Mouse (Mus musculus) fat pad, adult 2 months (tissue): Measurements from ENCODE around the gene Gm10324.
"Not testable (repeated sequence)": the region's sequence is repeated elsewhere in the genome, so short reads cannot be mapped to it uniquely, and the experiment has no call there.

ENCODE experiments used
- DNase-seq: peaks from one replicate; pipeline ENCODE4 v3.0.0-alpha.2; 2011; ENCODE audit warnings: low read depth, low spot score; ENCODE audit errors: extremely low read depth

The Gm10324 gene

GRCm38 (mm10) chr13:66119247-66119646 lies at the start of gene Gm10324:
Gm10324 (plus strand) TSS chr13:66119547.
- not testable (repeated sequence) for DNase-seq
